Mouse (Mus musculus): ENCODE measurements around the gene Gimd1. TPM values are rescaled to one million over a fixed set of nuclear protein-coding genes. Genes with fewer than 3 reads are reported as not detected.

The Gimd1 gene
- total RNA-seq, 4 experiments from 2014 or later = not detected

Other genes starting within 250 kb of the Gimd1 start
- 10 to 100 TPM; 30.9 to 38.3 (median 34.8) TPM for gene Tbck, start 54.3 kb downstream of the Gimd1 start, total RNA-seq (2022)
- gene Aimp1, start 54.5 kb downstream of the Gimd1 start, total RNA-seq (2022) = 10 to 100 TPM; 51.2 to 60.4 (median 55.7) TPM

Data from layer of hippocampus, adult 8-10 months (tissue).